Mouse (Mus musculus) midbrain, embryonic 10.5 days (tissue): ENCODE measurements around the gene Apeh. TPM values are rescaled to one million over a fixed set of nuclear protein-coding genes. Genes with fewer than 3 reads are reported as not detected.

Experiments
- DNase-seq: peaks from one replicate; pipeline ENCODE4 v3.0.0-alpha.2; 2017; ENCODE audit warnings: low spot score
- H3K27ac ChIP-seq: fragments of 300-500 bp; sonication (generic); replicated peaks from 2 replicates; pipeline ENCODE4 v1.5.1; 2016; ENCODE audit warnings: mild to moderate bottlenecking
- H3K27me3 ChIP-seq: fragments of 300-500 bp; sonication (generic); 2 replicates; pipeline ENCODE4 v1.6.1; 2016; ENCODE audit warnings: low read depth, mild to moderate bottlenecking; ENCODE audit not compliant: poor library complexity, severe bottlenecking
- H3K36me3 ChIP-seq: fragments of 300-500 bp; sonication (generic); 2 replicates; pipeline ENCODE4 v1.6.1; 2016; ENCODE audit warnings: mild to moderate bottlenecking, moderate library complexity
- H3K4me1 ChIP-seq: fragments of 300-500 bp; sonication (generic); 2 replicates; pipeline ENCODE4 v1.6.1; 2016
- H3K4me3 ChIP-seq: fragments of 300-500 bp; sonication (generic); 2 replicates; pipeline ENCODE4 v1.5.1; 2016; ENCODE audit warnings: mild to moderate bottlenecking, moderate library complexity
- H3K9me3 ChIP-seq: fragments of 300-500 bp; sonication (generic); replicated peaks from 2 replicates; pipeline ENCODE4 v1.6.1; 2016; ENCODE audit warnings: mild to moderate bottlenecking
- WGBS: fragments of 180-500 bp; shearing (Covaris S2); methylation state at CpG from one replicate; pipeline ENCODE4 v1.1.7; 2016; 5-methylcytosine and 5-hydroxymethylcytosine counted together
- polyA plus RNA-seq: library from polyadenylated mRNA; unstranded; fragments of >200 nt; fragmentation: Nextera tagmentation; extraction: Ambion mirVana; gene quantifications from 2 replicates; pipeline ENCODE4 v1.2.1, GENCODE M21; 2016

Apeh gene
- polyA plus RNA-seq, 1 experiment from 2014 or later, result 71.2 TPM

- DNase-seq, result no peak
- no peaks in the 10 kb centered on the region for H3K9me3 ChIP-seq
- H3K27me3 ChIP-seq, result no peaks in the 10 kb centered on the region
- H3K4me3 ChIP-seq, result no peak overlapping the region
- H3K36me3 ChIP-seq, result peaks cover 73% of the 10 kb centered on the region
- H3K4me1 ChIP-seq, result peaks cover 1% of the 10 kb centered on the region
- 89% methylated on average over 7 of the region's 7 CpGs for WGBS
- no peak overlapping the region for H3K27ac ChIP-seq
Measured at GRCm38 (mm10) chr9:108067199-108067598, 27.2 kb downstream of the Apeh start.

- DNase-seq, result peak; percentile 44
- 51% methylated on average over 5 of the region's 5 CpGs for WGBS
- H3K9me3 ChIP-seq, result no peaks in the 10 kb centered on the region
- H3K36me3 ChIP-seq, result peaks cover 77% of the 10 kb centered on the region
- H3K27ac ChIP-seq, result no peak overlapping the region
- H3K4me3 ChIP-seq, result no peak overlapping the region
- no peaks in the 10 kb centered on the region for H3K27me3 ChIP-seq
- H3K4me1 ChIP-seq, result no peaks in the 10 kb centered on the region
Measured at GRCm38 (mm10) chr9:108065491-108066011, 28.9 kb downstream of the Apeh start.

- WGBS, result 93% methylated on average over 12 of the region's 12 CpGs
- H3K4me3 ChIP-seq, result no peak overlapping the region
- no peaks in the 10 kb centered on the region for H3K4me1 ChIP-seq
- H3K27ac ChIP-seq, result no peak overlapping the region
- peaks cover 80% of the 10 kb centered on the region for H3K36me3 ChIP-seq
- H3K27me3 ChIP-seq, result no peaks in the 10 kb centered on the region
- no peaks in the 10 kb centered on the region for H3K9me3 ChIP-seq
- DNase-seq, result no peak
Measured at GRCm38 (mm10) chr9:108063361-108063760, 31.0 kb downstream of the Apeh start.

DNA sequence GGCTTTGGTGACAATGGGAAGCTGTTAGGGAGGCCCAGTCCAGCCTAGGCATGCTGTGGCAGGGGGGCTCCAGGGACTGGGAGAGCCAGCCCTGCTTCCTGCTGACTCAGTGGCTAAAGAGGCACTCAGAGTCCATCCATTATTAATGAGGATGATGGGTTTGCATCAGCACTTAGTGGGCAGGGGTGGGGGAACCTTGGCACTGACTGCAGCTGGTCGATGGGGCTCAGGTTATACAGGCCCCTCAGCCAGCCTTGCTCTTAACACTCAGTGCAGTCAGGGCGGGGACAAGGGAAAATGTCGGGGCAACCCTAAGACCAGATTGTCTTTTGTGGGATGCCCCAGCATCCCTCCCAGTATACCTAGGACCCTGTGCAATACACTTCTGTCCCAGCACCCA lies 32.3 kb downstream of the Apeh start:
- DNase-seq, result no peak
- H3K4me1 ChIP-seq, result no peaks in the 10 kb centered on the region
- no peak overlapping the region for H3K4me3 ChIP-seq
- H3K27me3 ChIP-seq, result no peaks in the 10 kb centered on the region
- H3K9me3 ChIP-seq, result no peaks in the 10 kb centered on the region
- H3K27ac ChIP-seq, result no peak overlapping the region
- peaks cover 91% of the 10 kb centered on the region for H3K36me3 ChIP-seq
- WGBS, result 91% methylated on average over 3 of the region's 3 CpGs

GRCm38 (mm10) chr9:108058291-108058690 lies 36.1 kb downstream of the Apeh start:
- Histone ChIP-seq H3K9me3 (no peaks in the 10 kb centered on the region), H3K4me3 (no peak overlapping the region), H3K27ac (no peak overlapping the region), H3K4me1 (peaks cover 5% of the 10 kb centered on the region), H3K27me3 (no peaks in the 10 kb centered on the region), H3K36me3 (peaks cover 96% of the 10 kb centered on the region)
- DNase-seq, result no peak
- 95% methylated on average over 9 of the region's 9 CpGs for WGBS

DNA sequence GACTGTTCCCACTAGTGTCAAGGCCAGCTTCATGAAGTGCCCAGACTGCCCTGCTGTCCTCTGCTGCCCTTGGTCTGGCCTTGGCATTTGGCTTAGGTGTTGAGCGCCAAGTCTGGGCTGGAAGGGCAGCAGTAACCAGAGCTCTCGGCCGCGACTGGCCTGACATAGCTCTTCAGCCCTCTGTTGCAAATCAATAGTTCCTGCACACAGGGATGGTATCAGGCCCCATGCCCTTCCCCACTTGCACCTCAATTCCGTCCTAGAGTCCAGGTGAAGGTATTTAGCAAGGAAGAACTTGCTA lies 37.2 kb downstream of the Apeh start:
- no peak overlapping the region for H3K27ac ChIP-seq
- peaks cover 10% of the 10 kb centered on the region for H3K4me1 ChIP-seq
- H3K4me3 ChIP-seq, result no peak overlapping the region
- peaks cover 88% of the 10 kb centered on the region for H3K36me3 ChIP-seq
- no peaks in the 10 kb centered on the region for H3K27me3 ChIP-seq
- no peaks in the 10 kb centered on the region for H3K9me3 ChIP-seq
- 93% methylated on average over 5 of the region's 5 CpGs for WGBS
- no peak for DNase-seq

- Histone ChIP-seq H3K36me3 (peaks cover 88% of the 10 kb centered on the region), H3K4me3 (no peak overlapping the region), H3K9me3 (no peaks in the 10 kb centered on the region), H3K27ac (no peak overlapping the region), H3K27me3 (no peaks in the 10 kb centered on the region), H3K4me1 (peaks cover 10% of the 10 kb centered on the region)
- 80% methylated on average over 28 of the region's 28 CpGs for WGBS
- no peak for DNase-seq
Measured at GRCm38 (mm10) chr9:108056361-108057261, 37.8 kb downstream of the Apeh start.

- H3K36me3 ChIP-seq, result peaks cover 92% of the 10 kb centered on the region
- WGBS, result 88% methylated on average over 6 of the region's 6 CpGs
- H3K27ac ChIP-seq, result no peak overlapping the region
- no peaks in the 10 kb centered on the region for H3K9me3 ChIP-seq
- no peaks in the 10 kb centered on the region for H3K27me3 ChIP-seq
- DNase-seq, result no peak
- H3K4me1 ChIP-seq, result peaks cover 10% of the 10 kb centered on the region
- H3K4me3 ChIP-seq, result no peak overlapping the region
Measured at GRCm38 (mm10) chr9:108055661-108056237, 38.7 kb downstream of the Apeh start.

GRCm38 (mm10) chr9:108055061-108055460 lies 39.3 kb downstream of the Apeh start:
- Histone ChIP-seq H3K36me3 (peaks cover 91% of the 10 kb centered on the region), H3K4me1 (peaks cover 13% of the 10 kb centered on the region), H3K4me3 (no peak overlapping the region), H3K27me3 (no peaks in the 10 kb centered on the region), H3K27ac (no peak overlapping the region), H3K9me3 (no peaks in the 10 kb centered on the region)
- WGBS, result 88% methylated on average over 1 of the region's 1 CpGs
- no peak for DNase-seq

DNA sequence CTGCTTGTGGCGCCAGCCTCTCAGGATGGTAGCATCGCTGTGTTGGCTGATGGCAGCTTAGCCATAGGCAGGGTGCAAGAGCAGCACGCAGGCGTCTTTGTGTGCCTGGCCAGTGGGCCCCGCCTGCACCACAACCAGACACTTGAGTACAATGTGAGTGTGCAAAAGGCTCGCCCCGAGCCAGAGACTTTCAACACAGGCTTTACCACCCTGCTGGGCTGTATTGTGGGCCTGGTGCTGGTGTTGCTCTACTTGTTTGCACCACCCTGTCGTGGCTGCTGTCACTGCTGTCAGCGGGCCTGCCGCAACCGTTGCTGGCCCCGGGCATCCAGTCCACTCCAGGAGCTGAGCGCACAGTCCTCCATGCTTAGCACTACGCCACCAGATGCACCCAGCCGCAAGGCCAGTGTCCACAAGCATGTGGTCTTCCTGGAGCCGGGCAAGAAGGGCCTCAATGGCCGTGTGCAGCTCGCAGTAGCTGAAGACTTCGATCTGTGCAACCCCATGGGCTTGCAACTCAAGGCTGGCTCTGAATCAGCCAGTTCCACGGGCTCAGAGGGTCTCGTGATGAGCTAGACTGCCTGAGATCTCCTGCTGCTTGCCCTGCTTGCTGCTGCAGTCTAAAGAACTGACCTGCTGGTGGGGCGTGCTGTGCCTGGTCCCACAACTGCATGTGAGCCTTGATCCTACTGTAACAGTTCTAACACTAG lies 39.9 kb downstream of the Apeh start:
- 91% methylated on average over 22 of the region's 22 CpGs for WGBS
- Histone ChIP-seq H3K27ac (no peak overlapping the region), H3K9me3 (no peaks in the 10 kb centered on the region), H3K27me3 (no peaks in the 10 kb centered on the region), H3K36me3 (peaks cover 85% of the 10 kb centered on the region), H3K4me1 (peaks cover 19% of the 10 kb centered on the region), H3K4me3 (no peak overlapping the region)
- DNase-seq, result no peak

DNA sequence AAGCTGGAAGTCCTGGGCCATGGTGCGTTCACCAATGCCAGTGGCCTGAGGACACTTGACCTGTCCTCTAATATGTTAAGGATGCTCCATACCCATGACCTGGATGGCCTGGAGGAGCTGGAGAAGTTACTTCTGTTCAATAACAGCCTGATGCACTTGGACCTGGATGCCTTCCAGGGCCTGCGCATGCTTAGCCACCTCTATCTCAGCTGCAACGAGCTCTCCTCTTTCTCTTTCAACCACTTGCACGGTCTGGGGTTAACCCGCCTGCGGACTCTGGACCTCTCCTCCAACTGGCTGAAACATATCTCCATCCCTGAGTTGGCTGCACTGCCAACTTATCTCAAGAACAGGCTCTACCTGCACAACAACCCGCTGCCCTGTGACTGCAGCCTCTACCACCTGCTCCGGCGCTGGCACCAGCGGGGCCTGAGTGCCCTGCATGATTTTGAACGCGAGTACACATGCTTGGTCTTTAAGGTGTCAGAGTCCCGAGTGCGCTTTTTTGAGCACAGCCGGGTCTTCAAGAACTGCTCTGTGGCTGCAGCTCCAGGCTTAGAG lies 40.7 kb downstream of the Apeh start:
- Histone ChIP-seq H3K4me3 (no peak overlapping the region), H3K27me3 (no peaks in the 10 kb centered on the region), H3K27ac (no peak overlapping the region), H3K36me3 (peaks cover 77% of the 10 kb centered on the region), H3K4me1 (peaks cover 20% of the 10 kb centered on the region), H3K9me3 (no peaks in the 10 kb centered on the region)
- no peak for DNase-seq
- 95% methylated on average over 15 of the region's 15 CpGs for WGBS

DNA sequence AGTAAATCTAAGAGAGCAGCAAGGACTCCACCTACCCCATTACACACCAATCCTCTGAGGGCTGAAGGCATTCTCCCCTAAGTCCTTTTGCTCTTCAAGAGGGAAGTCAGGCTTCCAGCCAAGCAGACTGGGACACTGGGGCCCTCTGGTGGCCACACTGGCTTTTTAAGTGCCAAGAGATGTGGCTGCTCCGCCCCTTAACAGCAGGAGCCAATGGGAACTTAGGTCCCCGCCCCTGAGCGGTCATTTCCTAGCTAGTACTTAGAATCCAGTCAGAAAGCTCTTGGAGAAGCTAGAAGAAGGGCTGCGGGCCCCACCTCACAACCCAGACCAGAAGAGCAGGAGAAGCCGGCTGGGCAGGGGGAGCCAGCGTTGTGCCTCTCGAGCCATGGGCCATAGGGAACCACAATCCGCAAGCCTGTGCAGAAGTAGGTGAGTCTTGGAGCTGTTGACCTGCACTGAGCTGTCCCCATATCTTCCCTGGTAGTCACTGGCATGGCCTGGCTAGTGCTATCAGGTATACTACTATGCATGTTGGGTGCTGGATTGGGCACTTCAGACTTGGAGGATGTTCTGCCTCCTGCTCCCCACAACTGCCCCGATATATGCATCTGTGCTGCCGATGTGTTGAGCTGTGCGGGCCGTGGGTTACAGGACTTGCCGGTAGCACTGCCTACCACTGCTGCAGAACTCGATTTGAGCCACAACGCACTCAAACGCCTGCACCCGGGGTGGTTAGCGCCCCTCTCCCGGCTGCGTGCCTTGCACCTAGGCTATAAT lies 41.3 kb downstream of the Apeh start, which contains the start of gene Amigo3:
Gene Amigo3 (plus strand): TSS at position 275 of the 780 bp plus-strand sequence.
- peak; percentile 93 for DNase-seq
- Histone ChIP-seq H3K36me3 (peaks cover 71% of the 10 kb centered on the region), H3K27ac (no peak within 1 kb of the TSS), H3K4me3 (peak within 1 kb of the TSS; percentile 35), H3K9me3 (no peaks in the 10 kb centered on the region), H3K4me1 (peaks cover 27% of the 10 kb centered on the region), H3K27me3 (no peaks in the 10 kb centered on the region)
- WGBS, result 58% methylated on average over 20 of the region's 20 CpGs
